In the genomic region with DNA sequence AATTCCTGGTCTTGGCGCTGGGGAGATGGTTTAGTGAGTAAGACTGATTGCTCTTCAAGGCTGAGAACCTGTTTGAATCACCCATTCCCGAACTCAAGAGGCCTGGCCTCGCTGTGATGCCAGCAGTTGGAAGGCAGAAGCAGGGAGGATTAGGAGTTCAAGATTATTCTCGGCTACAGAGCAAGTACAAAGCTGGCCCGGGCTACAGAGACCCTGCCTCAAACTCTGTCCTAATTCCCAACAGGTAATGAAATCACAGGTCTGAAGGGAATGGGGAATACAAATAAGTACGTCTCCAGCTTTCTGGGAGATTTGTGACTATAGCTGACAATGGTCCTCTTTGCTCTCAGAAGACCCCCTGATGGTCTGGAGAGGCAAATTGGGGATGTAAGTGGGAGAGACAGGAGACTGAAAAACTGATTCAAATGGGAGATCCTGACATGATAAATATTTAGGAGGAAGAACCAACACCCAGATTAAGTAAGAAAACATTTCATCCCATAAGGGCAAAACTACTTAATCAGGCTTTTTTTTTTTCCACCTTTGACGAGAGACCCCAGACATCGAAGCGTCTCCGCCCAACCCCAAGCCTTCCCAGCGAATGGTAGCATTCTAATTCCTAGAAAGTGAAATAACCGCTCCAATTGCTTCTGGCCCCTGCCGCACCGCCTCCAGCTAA, we compare ENCODE assay signal across 8 mouse cellular contexts. TPM values are rescaled to one million over a fixed set of nuclear protein-coding genes. Genes with fewer than 3 reads are reported as not detected.
DNase-seq lines count a peak whose midpoint lies in the region; ATAC-seq and TF ChIP-seq lines count a peak whose summit lies in the region.

No protein-coding gene starts in this region.

- peaks cover 17% of the 10 kb centered on the region; the same call in 1 of the 2 replicates for H3K79me2 ChIP-seq in liver, adult 2 months (ENCODE audit: control insufficient read depth, insufficient read depth, low read length)

- no peak overlapping the region for H3K9ac ChIP-seq in liver, adult 2 months (ENCODE audit: low read depth, low read length)
- peak overlapping the region; percentile 48; the same call in 1 of the 2 replicates for H3K9ac ChIP-seq in forebrain, embryonic 12.5 days
- peak overlapping the region; percentile 67 for H3K9ac ChIP-seq in liver, embryonic 14.5 days (replicated peaks)

- no peak for DNase-seq in liver, adult 2 months (ENCODE audit: extremely low read depth, low read depth, low spot score)
- no peak for DNase-seq in liver
- peak; percentile 48 for DNase-seq in adrenal gland, postnatal 14 days
- no peak for DNase-seq in liver, embryonic 14.5 days (ENCODE audit: low read depth in 3 of 3, low spot score in 3 of 3)
- no peak for DNase-seq in ovary, postnatal 14 days (ENCODE audit: low spot score)
- DNase-seq in testis, postnatal 10 days (ENCODE audit: low spot score) = no peak
- no peak for DNase-seq in urinary bladder, postnatal 10 days (ENCODE audit: low spot score)

- H3K4me2 ChIP-seq in forebrain, embryonic 12.5 days = peak overlapping the region; percentile 88
- H3K4me2 ChIP-seq in liver, embryonic 14.5 days (ENCODE audit: low read depth) = peak overlapping the region; percentile 84

- H3K4me1 ChIP-seq in liver, adult 2 months (ENCODE audit: control insufficient read depth, insufficient read depth, low read length) = peaks cover 17% of the 10 kb centered on the region
- H3K4me1 ChIP-seq in forebrain, embryonic 12.5 days = peaks cover 45% of the 10 kb centered on the region
- H3K4me1 ChIP-seq in liver, embryonic 14.5 days (replicated peaks; ENCODE audit: control insufficient read depth in 2 of 2, insufficient read depth in 2 of 2, low read length in 1 of 2) = peaks cover 55 to 67% of the 10 kb centered on the region in 2 experiments

- H3K9me3 ChIP-seq in forebrain, embryonic 12.5 days = no peaks in the 10 kb centered on the region
- no peaks in the 10 kb centered on the region for H3K9me3 ChIP-seq in liver, embryonic 14.5 days (ENCODE audit: control insufficient read depth, low read length)

- H3K4me3 ChIP-seq in liver, adult 2 months (ENCODE audit: insufficient read depth, low read depth, low read length) = peak overlapping the region; percentile 5; the same call in 1 of the 2 replicates
- H3K4me3 ChIP-seq in forebrain, embryonic 12.5 days (replicated peaks) = peak overlapping the region; percentile 97
- peak overlapping the region; percentile 57 to 91 for H3K4me3 ChIP-seq in liver, embryonic 14.5 days (ENCODE audit: insufficient read depth in 1 of 2, low read depth in 2 of 2, low read length in 2 of 2)

- WGBS in liver, adult 2 months = 17% methylated on average over 14 of the region's 14 CpGs
- 7% methylated on average over 14 of the region's 14 CpGs for WGBS in forebrain, embryonic 12.5 days
- WGBS in liver, embryonic 14.5 days (ENCODE audit: insufficient replicate concordance) = 13% methylated on average over 14 of the region's 14 CpGs

- no peak for TF ChIP-seq POLR2A in liver, adult 2 months (IDR thresholded peaks at IDR 0.05; ENCODE audit: extremely low read depth, insufficient read depth, low read length)

- no peak for TF ChIP-seq EP300 in liver, embryonic 14.5 days (IDR thresholded peaks at IDR 0.05; ENCODE audit: low read depth)

- no peaks in the 10 kb centered on the region for H3K27me3 ChIP-seq in liver, adult 2 months (ENCODE audit: control insufficient read depth, insufficient read depth, low read length)
- H3K27me3 ChIP-seq in forebrain, embryonic 12.5 days = no peaks in the 10 kb centered on the region
- no peaks in the 10 kb centered on the region for H3K27me3 ChIP-seq in liver, embryonic 14.5 days (ENCODE audit: control insufficient read depth, insufficient read depth, low read length)

- no peak for TF ChIP-seq CTCF in liver, adult 2 months (IDR thresholded peaks at IDR 0.05; ENCODE audit: low read depth, low read length)
- TF ChIP-seq CTCF in liver, embryonic 14.5 days (IDR thresholded peaks at IDR 0.05; ENCODE audit: low read depth) = no peak

- no peaks in the 10 kb centered on the region for H3K36me3 ChIP-seq in liver, adult 2 months (ENCODE audit: control insufficient read depth, insufficient read depth, low read length)
- H3K36me3 ChIP-seq in forebrain, embryonic 12.5 days (replicated peaks) = no peaks in the 10 kb centered on the region
- H3K36me3 ChIP-seq in liver, embryonic 14.5 days (replicated peaks; ENCODE audit: control insufficient read depth, insufficient read depth, low read depth) = peaks cover 19% of the 10 kb centered on the region

- no peak overlapping the region for H3K27ac ChIP-seq in liver, adult 2 months (replicated peaks; ENCODE audit: insufficient read depth, low read depth, low read length)
- peak overlapping the region; percentile 75 for H3K27ac ChIP-seq in forebrain, embryonic 12.5 days
- H3K27ac ChIP-seq in liver, embryonic 14.5 days = peak overlapping the region; percentile 88

- ATAC-seq in forebrain, embryonic 12.5 days (ENCODE audit: low FRiP score) = no peak
- no peak for ATAC-seq in liver, embryonic 14.5 days (ENCODE audit: insufficient read depth)

RNA-seq across cellular contexts. Expression of gene Raly, which starts 0.8 kb away (rescaled TPM):
- 57.6 and 61.0 TPM in 2 replicates for total RNA-seq in liver, adult 2 months (2014; rRNA removed)
- 79.0 and 82.2 TPM in 2 replicates for polyA plus RNA-seq in liver, adult 2 months (2012; rRNA removed)
- 189 and 194 TPM in 2 replicates for total RNA-seq in adrenal gland, postnatal 14 days (2021)
- polyA plus RNA-seq in forebrain, embryonic 12.5 days (2016; fragmentation: Nextera tagmentation; extraction: Ambion mirVana) = 35.1 and 45.9 TPM in 2 replicates
- 204 and 237 TPM in 2 replicates for polyA plus RNA-seq in liver, embryonic 14.5 days (2012; rRNA removed)
- polyA plus RNA-seq in liver, embryonic 14.5 days (2014; fragmentation: Nextera tagmentation; extraction: Ambion mirVana) = 35.9 and 37.4 TPM in 2 replicates

RNA-seq across cellular contexts. Expression of gene a, which starts 1.1 kb away (rescaled TPM):
- total RNA-seq in liver, adult 2 months (2014; rRNA removed) = not detected in 2 replicates
- polyA plus RNA-seq in liver, adult 2 months (2012; rRNA removed) = not detected in 2 replicates
- not detected in 2 replicates for total RNA-seq in adrenal gland, postnatal 14 days (2021)
- polyA plus RNA-seq in forebrain, embryonic 12.5 days (2016; fragmentation: Nextera tagmentation; extraction: Ambion mirVana) = 1.5 and 1.7 TPM in 2 replicates
- 0.25 TPM in 1 of 2 replicates, not detected in the other for polyA plus RNA-seq in liver, embryonic 14.5 days (2012; rRNA removed)
- 0.36 TPM in 1 of 2 replicates, not detected in the other for polyA plus RNA-seq in liver, embryonic 14.5 days (2014; fragmentation: Nextera tagmentation; extraction: Ambion mirVana)

RNA-seq across cellular contexts. Expression of gene Gm14214, which starts 20.3 kb away (rescaled TPM):
- not detected in 2 replicates for total RNA-seq in liver, adult 2 months (2014; rRNA removed)
- not detected in 2 replicates for polyA plus RNA-seq in liver, adult 2 months (2012; rRNA removed)
- total RNA-seq in adrenal gland, postnatal 14 days (2021) = not detected in 2 replicates
- polyA plus RNA-seq in forebrain, embryonic 12.5 days (2016; fragmentation: Nextera tagmentation; extraction: Ambion mirVana) = not detected in 2 replicates
- polyA plus RNA-seq in liver, embryonic 14.5 days (2012; rRNA removed) = not detected in 2 replicates
- polyA plus RNA-seq in liver, embryonic 14.5 days (2014; fragmentation: Nextera tagmentation; extraction: Ambion mirVana) = not detected in 2 replicates

Comparison
In these comparisons a context has a peak if more than half of its experiments do, and no peak if none do; other contexts are left out.
1. H3K4me3 ChIP-seq: peak in every context shown above with its lines; median percentile 97 in forebrain, embryonic 12.5 days; 74 in liver, embryonic 14.5 days; 5 in liver, adult 2 months.